Mouse (Mus musculus) ES-E14 (cell line): ENCODE results near the gene Gata2.

Experiments
- CHD2 ChIP-seq: IDR thresholded peaks from 2 replicates; pipeline ENCODE4 v1.6.1; 2014; ENCODE audit warnings: mild to moderate bottlenecking, low read depth, low read length, inconsistent platforms
- ZC3H11A ChIP-seq: IDR thresholded peaks from 2 replicates; pipeline ENCODE4 v1.6.1; 2012; ENCODE audit warnings: low read depth, mild to moderate bottlenecking, inconsistent platforms, low read length, borderline replicate concordance
- ZNF384 ChIP-seq: IDR thresholded peaks from 2 replicates; pipeline ENCODE4 v1.6.1; 2012; ENCODE audit warnings: low read depth, low read length, inconsistent platforms

- TF ChIP-seq ZNF384 (no peak), ZC3H11A (no peak), CHD2 (no peak)
Measured at GRCm38 (mm10) chr6:88158790-88159189, 34.9 kb upstream of the Gata2 start.
